Mouse (Mus musculus) intestine, embryonic 16.5 days (tissue): Measurements from ENCODE around the gene Tmigd3. TPM values are rescaled to one million over a fixed set of nuclear protein-coding genes. Genes with fewer than 3 reads are reported as not detected.

Experiments used
- ATAC-seq: fragments of 200-750 bp; cut with Nextera tagmentation; 2 replicates; pipeline ENCODE4 v1.8.0; 2017; ENCODE audit warnings: moderate TSS enrichment, moderate library complexity
- H3K27ac ChIP-seq: fragments of 300-500 bp; sonication (generic); 2 replicates; pipeline ENCODE4 v1.5.1; 2014; ENCODE audit warnings: mild to moderate bottlenecking, low read length
- H3K27me3 ChIP-seq: fragments of 300-500 bp; sonication (generic); replicated peaks from 2 replicates; pipeline ENCODE4 v1.6.1; 2014; ENCODE audit warnings: low read length, control low read depth, mixed read lengths; ENCODE audit not compliant: control insufficient read depth, insufficient read depth
- H3K36me3 ChIP-seq: fragments of 300-500 bp; sonication (generic); 2 replicates; pipeline ENCODE4 v1.6.1; 2014; ENCODE audit warnings: low read length, control low read depth; ENCODE audit not compliant: control insufficient read depth, insufficient read depth
- H3K4me1 ChIP-seq: fragments of 300-500 bp; sonication (generic); 2 replicates; pipeline ENCODE4 v1.6.1; 2014; ENCODE audit warnings: low read length, control low read depth, mixed read lengths; ENCODE audit not compliant: control insufficient read depth, insufficient read depth
- H3K4me2 ChIP-seq: fragments of 300-500 bp; sonication (generic); 2 replicates; pipeline ENCODE4 v1.6.1; 2014; ENCODE audit warnings: low read depth, low read length, control low read depth
- H3K4me3 ChIP-seq: fragments of 300-500 bp; sonication (generic); 2 replicates; pipeline ENCODE4 v1.5.1; 2014; ENCODE audit warnings: mild to moderate bottlenecking, low read length
- H3K9ac ChIP-seq: fragments of 300-500 bp; sonication (generic); 2 replicates; pipeline ENCODE4 v1.6.1; 2014; ENCODE audit warnings: low read depth, low read length
- H3K9me3 ChIP-seq: fragments of 300-500 bp; sonication (generic); 2 replicates; pipeline ENCODE4 v1.6.1; 2016; ENCODE audit warnings: low read length, control low read depth; ENCODE audit not compliant: control insufficient read depth
- WGBS: fragments of 180-500 bp; shearing (Covaris S2); extraction: QIAGEN DNeasy Blood & Tissue Kit; methylation state at CpG from one replicate; pipeline ENCODE4 v1.1.7; 2014; 5-methylcytosine and 5-hydroxymethylcytosine counted together
- polyA plus RNA-seq: library from polyadenylated mRNA; unstranded; fragments of >200 nt; fragmentation: Nextera tagmentation; extraction: Ambion mirVana; gene quantifications from 2 replicates; pipeline ENCODE4 v1.2.1, GENCODE M21; 2015

Gene Tmigd3
- polyA plus RNA-seq, 1 experiment from 2014 or later: 0.79 TPM

- WGBS: 77% methylated on average over 8 of the region's 8 CpGs
- H3K36me3 ChIP-seq: no peaks in the 10 kb centered on the region
- no peak within 1 kb of the TSS for H3K9ac ChIP-seq
- H3K27me3 ChIP-seq: no peaks in the 10 kb centered on the region
- H3K9me3 ChIP-seq: no peaks in the 10 kb centered on the region
- H3K27ac ChIP-seq: no peak within 1 kb of the TSS
- no peak for ATAC-seq
- no peaks in the 10 kb centered on the region for H3K4me1 ChIP-seq
- H3K4me2 ChIP-seq: no peak within 1 kb of the TSS
- no peak within 1 kb of the TSS for H3K4me3 ChIP-seq
Observed at GRCm38 (mm10) chr3:105932240-105933071, 61.8 kb downstream of the Tmigd3 start, which contains the start of gene I830077J02Rik. Gene I830077J02Rik, minus strand, starts transcription at chr3:105932664.

DNA sequence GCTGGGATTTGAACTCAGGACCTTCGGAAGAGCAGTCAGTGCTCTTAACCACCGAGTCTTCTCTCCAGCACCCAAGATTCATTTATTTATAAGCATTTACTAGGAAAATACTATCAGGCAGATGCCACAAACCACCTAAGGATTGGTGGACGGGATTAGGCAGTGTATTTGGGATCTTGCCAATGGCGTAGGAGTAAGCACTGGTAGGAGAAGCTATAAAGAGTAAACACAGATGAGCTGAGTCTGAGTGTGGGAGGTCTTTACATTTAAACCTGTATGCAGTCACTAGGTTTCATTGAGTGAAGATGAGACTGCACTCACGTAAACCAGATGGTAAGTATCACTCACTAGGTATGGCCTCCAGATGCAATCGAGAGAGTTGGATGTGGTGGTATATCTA, 63.2 kb downstream of the Tmigd3 start:
- H3K27me3 ChIP-seq: no peaks in the 10 kb centered on the region
- no peak for ATAC-seq
- no peak overlapping the region for H3K27ac ChIP-seq
- no peak overlapping the region for H3K4me2 ChIP-seq
- H3K9me3 ChIP-seq: no peaks in the 10 kb centered on the region
- H3K4me3 ChIP-seq: no peak overlapping the region
- H3K36me3 ChIP-seq: no peaks in the 10 kb centered on the region
- WGBS: 90% methylated on average over 6 of the region's 6 CpGs
- H3K9ac ChIP-seq: no peak overlapping the region
- H3K4me1 ChIP-seq: no peaks in the 10 kb centered on the region

- H3K4me2 ChIP-seq: no peak overlapping the region
- no peaks in the 10 kb centered on the region for H3K9me3 ChIP-seq
- no peaks in the 10 kb centered on the region for H3K4me1 ChIP-seq
- no peak overlapping the region for H3K27ac ChIP-seq
- 77% methylated on average over 5 of the region's 5 CpGs for WGBS
- H3K36me3 ChIP-seq: no peaks in the 10 kb centered on the region
- ATAC-seq: no peak
- H3K9ac ChIP-seq: no peak overlapping the region
- no peaks in the 10 kb centered on the region for H3K27me3 ChIP-seq
- H3K4me3 ChIP-seq: no peak overlapping the region
Observed at GRCm38 (mm10) chr3:105935033-105935432, 64.3 kb downstream of the Tmigd3 start.

GRCm38 (mm10) chr3:105936111-105936510, 65.4 kb downstream of the Tmigd3 start:
- Histone ChIP-seq H3K27me3 (no peaks in the 10 kb centered on the region), H3K27ac (no peak overlapping the region), H3K4me2 (no peak overlapping the region), H3K9me3 (no peaks in the 10 kb centered on the region), H3K4me3 (no peak overlapping the region), H3K36me3 (peaks cover 3% of the 10 kb centered on the region; the same call in 1 of the 2 replicates), H3K9ac (no peak overlapping the region), H3K4me1 (no peaks in the 10 kb centered on the region)
- no peak for ATAC-seq
- WGBS: 89% methylated on average over 4 of the region's 4 CpGs

- Histone ChIP-seq H3K27me3 (no peaks in the 10 kb centered on the region), H3K4me1 (no peaks in the 10 kb centered on the region), H3K27ac (no peak overlapping the region), H3K36me3 (peaks cover 25% of the 10 kb centered on the region), H3K9ac (no peak overlapping the region), H3K9me3 (no peaks in the 10 kb centered on the region), H3K4me2 (no peak overlapping the region), H3K4me3 (no peak overlapping the region)
- no peak for ATAC-seq
- 93% methylated on average over 7 of the region's 7 CpGs for WGBS
Observed at GRCm38 (mm10) chr3:105951348-105951747, 80.6 kb downstream of the Tmigd3 start.

GRCm38 (mm10) chr3:105957235-105957634, 86.5 kb downstream of the Tmigd3 start:
- no peaks in the 10 kb centered on the region for H3K27me3 ChIP-seq
- no peak for ATAC-seq
- H3K4me3 ChIP-seq: no peak overlapping the region
- H3K9ac ChIP-seq: no peak overlapping the region
- 96% methylated on average over 1 of the region's 1 CpGs for WGBS
- H3K4me2 ChIP-seq: peak overlapping the region; percentile 5; the same call in 1 of the 2 replicates
- peaks cover 3% of the 10 kb centered on the region for H3K36me3 ChIP-seq
- H3K4me1 ChIP-seq: peaks cover 14% of the 10 kb centered on the region
- H3K27ac ChIP-seq: no peak overlapping the region
- no peaks in the 10 kb centered on the region for H3K9me3 ChIP-seq

- H3K4me2 ChIP-seq: peak overlapping the region; percentile 78
- H3K9me3 ChIP-seq: no peaks in the 10 kb centered on the region
- peak overlapping the region; percentile 96 for H3K9ac ChIP-seq
- no peak for ATAC-seq
- H3K27ac ChIP-seq: no peak overlapping the region
- WGBS: 37% methylated on average over 5 of the region's 5 CpGs
- peaks cover 4% of the 10 kb centered on the region for H3K36me3 ChIP-seq
- H3K27me3 ChIP-seq: no peaks in the 10 kb centered on the region
- peak overlapping the region; percentile 92 for H3K4me3 ChIP-seq
- H3K4me1 ChIP-seq: peaks cover 14% of the 10 kb centered on the region
Observed at GRCm38 (mm10) chr3:105958204-105958603, 87.5 kb downstream of the Tmigd3 start.

DNA sequence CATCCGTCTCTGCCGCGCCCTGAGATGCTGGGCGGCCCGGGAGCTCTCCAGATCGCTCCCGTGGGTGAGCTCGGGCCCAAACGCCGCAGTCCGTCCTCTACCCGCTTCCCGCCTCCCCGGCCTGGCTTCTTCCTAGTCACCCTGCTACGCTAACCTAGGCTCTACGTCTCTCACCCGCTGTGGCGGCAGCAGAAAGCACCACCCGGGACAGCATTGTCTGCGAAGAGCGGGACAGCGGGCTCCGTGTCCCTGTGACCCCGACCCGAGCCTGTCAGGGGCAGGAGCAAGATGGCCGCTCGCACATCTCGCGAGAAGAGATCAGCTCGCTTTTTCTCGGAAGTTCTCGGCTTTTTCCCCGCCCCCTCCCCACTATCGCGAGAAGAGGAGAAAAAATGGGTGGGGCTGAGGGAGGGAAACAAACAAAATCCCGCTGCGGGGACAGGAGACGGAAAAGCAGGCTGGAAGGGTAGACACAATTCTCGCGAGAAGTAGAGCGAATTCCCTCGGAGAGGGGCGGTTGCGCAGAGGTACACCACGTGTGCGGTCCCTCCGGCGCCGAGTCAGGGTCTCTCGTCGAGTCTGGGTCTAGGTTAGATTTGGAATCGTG, 88.4 kb downstream of the Tmigd3 start, which contains the start of gene Wdr77:
Gene Wdr77, plus strand, starts transcription at position 396 of the 607 bp plus-strand sequence.
- peaks cover 7% of the 10 kb centered on the region for H3K36me3 ChIP-seq
- peak within 1 kb of the TSS; percentile 97 for H3K9ac ChIP-seq
- H3K27me3 ChIP-seq: no peaks in the 10 kb centered on the region
- H3K4me1 ChIP-seq: peaks cover 14% of the 10 kb centered on the region
- H3K4me2 ChIP-seq: peak within 1 kb of the TSS; percentile 78
- H3K9me3 ChIP-seq: no peaks in the 10 kb centered on the region
- WGBS: under 1% methylated on average over 51 of the region's 52 CpGs
- H3K27ac ChIP-seq: peak within 1 kb of the TSS; percentile 93
- peak; percentile 98 for ATAC-seq
- peak within 1 kb of the TSS; percentile 92 for H3K4me3 ChIP-seq

DNA sequence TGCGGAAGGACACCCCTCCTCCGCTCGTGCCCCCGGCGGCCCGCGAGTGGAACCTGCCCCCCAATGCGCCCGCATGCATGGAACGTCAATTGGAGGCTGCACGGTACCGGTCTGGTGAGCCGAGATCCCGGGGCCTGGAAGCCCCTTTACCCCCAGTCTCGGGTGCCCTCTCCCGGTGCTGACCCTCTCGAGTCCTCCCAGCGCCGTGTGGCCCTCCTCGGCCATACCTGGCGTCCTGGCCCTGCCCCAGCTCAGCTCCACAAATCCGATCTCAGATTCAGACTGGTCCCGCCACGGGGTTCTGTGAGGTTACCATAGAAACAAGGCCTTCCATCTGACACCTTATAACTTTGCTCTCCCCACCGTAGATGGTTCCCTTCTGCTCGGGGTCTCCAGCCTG, 88.9 kb downstream of the Tmigd3 start:
- Histone ChIP-seq H3K27ac (peak overlapping the region; percentile 41; the same call in 1 of the 2 replicates), H3K36me3 (peaks cover 10% of the 10 kb centered on the region), H3K9me3 (no peaks in the 10 kb centered on the region), H3K4me2 (peak overlapping the region; percentile 75), H3K27me3 (no peaks in the 10 kb centered on the region), H3K4me3 (peak overlapping the region; percentile 92), H3K4me1 (peaks cover 14% of the 10 kb centered on the region), H3K9ac (peak overlapping the region; percentile 97)
- under 1% methylated on average over 26 of the region's 26 CpGs for WGBS
- ATAC-seq: peak; percentile 65
